ENCODE assay signal across 21 mouse cellular contexts in genomic region chr12:81943331-81944062, GRCm38 (mm10).
DNase-seq lines count a peak whose midpoint lies in the region; ATAC-seq and TF ChIP-seq lines count a peak whose summit lies in the region.
"Had no signal": no experiment of that assay in that cellular context is flagged by ENCODE, and none has a peak within 500 bp of the region (broad histone marks: within the 10 kb centered on the region; RNA-seq: fewer than 3 reads in every experiment).

No protein-coding gene starts in this region.

- no peak overlapping the region for H3K4me2 ChIP-seq in lung, postnatal 0 days (replicated peaks; ENCODE audit: low read depth, low read length)
- H3K4me2 ChIP-seq in kidney, postnatal 0 days (ENCODE audit: low read length) = no peak overlapping the region
- H3K4me2 ChIP-seq: forebrain, embryonic 13.5 days; hindbrain, embryonic 14.5 days; liver, embryonic 11.5 days; neural tube, embryonic 15.5 days had no signal

- H3K9ac ChIP-seq in lung, postnatal 0 days (replicated peaks; ENCODE audit: low read depth) = no peak overlapping the region
- H3K9ac ChIP-seq in kidney, postnatal 0 days (ENCODE audit: low read depth, low read length) = no peak overlapping the region
- H3K9ac ChIP-seq: forebrain, embryonic 13.5 days; hindbrain, embryonic 14.5 days; neural tube, embryonic 15.5 days had no signal

- DNase-seq in kidney, adult 11 months = peak; percentile 21
- DNase-seq in kidney, postnatal 10 days = no peak
- peak; percentile 67 for DNase-seq in lung, postnatal 0 days (ENCODE audit: low spot score)
- no peak for DNase-seq in lung, adult 18-20 months
- DNase-seq in kidney, postnatal 0 days (ENCODE audit: low spot score) = peak; percentile 56
- DNase-seq in adrenal gland, adult (ENCODE audit: inconsistent age in 2 of 2, low spot score in 1 of 2) = no peak
- no peak for DNase-seq in B cell, adult 2 months
- DNase-seq: adrenal gland, adult 2 months; cerebellum, adult 8-10 months; gastrocnemius, postnatal 10 days; heart, adult 18-20 months; heart, postnatal 36 days; layer of hippocampus, adult 9-11 months; lung, postnatal 10 days had no signal

- H3K4me1 ChIP-seq in lung, postnatal 0 days (ENCODE audit: insufficient read depth, low read depth, low read length) = peaks cover 4% of the 10 kb centered on the region; the same call in 1 of the 2 replicates
- H3K4me1 ChIP-seq in kidney, postnatal 0 days (replicated peaks; ENCODE audit: insufficient read depth, low read length) = 0 out of 2 replicates have a peak, but pooled peaks cover 5% of the 10 kb centered on the region
- H3K4me1 ChIP-seq: forebrain, embryonic 13.5 days; limb, embryonic 10.5 days had no signal

- H3K27me3 ChIP-seq in lung, postnatal 0 days (replicated peaks; ENCODE audit: insufficient read depth, low read length) = no peaks in the 10 kb centered on the region
- no peaks in the 10 kb centered on the region for H3K27me3 ChIP-seq in kidney, postnatal 0 days (ENCODE audit: insufficient read depth, low read length)
- H3K27me3 ChIP-seq: CH12.LX; forebrain, embryonic 13.5 days; neural tube, embryonic 15.5 days had no signal

- WGBS in lung, postnatal 0 days = 52% methylated on average over 12 of the region's 12 CpGs
- WGBS in kidney, postnatal 0 days = 52% methylated on average over 12 of the region's 12 CpGs

- H3K27ac ChIP-seq in lung, postnatal 0 days (ENCODE audit: low read length) = 0 out of 2 replicates have a peak overlapping the region, but pooled peaks have one; percentile 0
- H3K27ac ChIP-seq in kidney, postnatal 0 days = no peak overlapping the region; the same call in 1 of the 2 replicates
- H3K27ac ChIP-seq: forebrain, embryonic 13.5 days; hindbrain, embryonic 14.5 days; limb, embryonic 10.5 days; neural tube, embryonic 15.5 days had no signal

- H3K4me3 ChIP-seq in lung, postnatal 0 days (ENCODE audit: low read depth, low read length) = no peak overlapping the region
- H3K4me3 ChIP-seq in kidney, postnatal 0 days (replicated peaks; ENCODE audit: low read depth, low read length) = no peak overlapping the region
- H3K4me3 ChIP-seq: forebrain, embryonic 13.5 days; limb, embryonic 10.5 days; neural tube, embryonic 15.5 days had no signal

- no peak for TF ChIP-seq EP300 in lung, postnatal 0 days (IDR thresholded peaks at IDR 0.05)

- no peaks in the 10 kb centered on the region; the same call in 1 of the 2 replicates for H3K36me3 ChIP-seq in lung, postnatal 0 days (ENCODE audit: insufficient read depth, low read length)
- 0 out of 2 replicates have a peak, but pooled peaks cover 2% of the 10 kb centered on the region for H3K36me3 ChIP-seq in kidney, postnatal 0 days (ENCODE audit: insufficient read depth, low read length)

- peak; percentile 57 for ATAC-seq in lung, postnatal 0 days
- ATAC-seq in kidney, postnatal 0 days (replicated peaks; ENCODE audit: low FRiP score, low read depth) = no peak
- ATAC-seq: forebrain, embryonic 13.5 days; midbrain, embryonic 16.5 days had no signal

- no peaks in the 10 kb centered on the region for H3K9me3 ChIP-seq in lung, postnatal 0 days (ENCODE audit: low read length)
- no peaks in the 10 kb centered on the region for H3K9me3 ChIP-seq in kidney, postnatal 0 days (replicated peaks; ENCODE audit: low read length)
- H3K9me3 ChIP-seq: forebrain, embryonic 13.5 days; limb, embryonic 10.5 days; neural tube, embryonic 15.5 days had no signal

- no peak for TF ChIP-seq CTCF in lung, postnatal 0 days (IDR thresholded peaks at IDR 0.05)
- TF ChIP-seq CTCF in kidney, postnatal 0 days (IDR thresholded peaks at IDR 0.05; ENCODE audit: low read depth) = no peak

Comparison
In these comparisons a context has a peak if more than half of its experiments do, and no peak if none do; other contexts are left out.
1. DNase-seq: peak in kidney, adult 11 months (single experiment), lung, postnatal 0 days (single experiment) and kidney, postnatal 0 days (single experiment); none in kidney, postnatal 10 days (single experiment), lung, adult 18-20 months (0 of 2), adrenal gland, adult (0 of 2) and B cell, adult 2 months (0 of 2).